Mouse (Mus musculus): ENCODE measurements around the gene Med18.
"Not testable (repeated sequence)": the region's sequence is repeated elsewhere in the genome, so short reads cannot be mapped to it uniquely, and the experiment has no call there.

Med18 gene

GRCm38 (mm10) chr4:132421923-132422782 is 41.6 kb downstream of the Med18 start, which contains the start of gene Phactr4:
Gene Phactr4 (minus strand): TSS chr4:132422489.
- peak; percentile 98 to 99 for DNase-seq (ENCODE audit: inconsistent age in 2 of 2, low spot score in 1 of 2)

- DNase-seq (ENCODE audit: inconsistent age in 2 of 2, low spot score in 1 of 2), result no peak
Measured at GRCm38 (mm10) chr4:132421556-132421922, 42.2 kb downstream of the Med18 start.

GRCm38 (mm10) chr4:132420471-132420870 is 43.2 kb downstream of the Med18 start:
- DNase-seq (ENCODE audit: inconsistent age in 2 of 2, low spot score in 1 of 2), result no peak

GRCm38 (mm10) chr4:132415966-132416365 is 47.8 kb downstream of the Med18 start:
- DNase-seq (ENCODE audit: inconsistent age in 2 of 2, low spot score in 1 of 2), result no peak

- not testable (repeated sequence) for DNase-seq (ENCODE audit: inconsistent age in 2 of 2, low spot score in 1 of 2)
Measured at GRCm38 (mm10) chr4:132413257-132413656, 50.5 kb downstream of the Med18 start.

- peak; percentile 36 to 70 for DNase-seq (ENCODE audit: inconsistent age in 2 of 2, low spot score in 1 of 2)
Measured at GRCm38 (mm10) chr4:132411322-132412094, 52.2 kb downstream of the Med18 start.

GRCm38 (mm10) chr4:132409587-132410229 is 54.0 kb downstream of the Med18 start:
- peak in 1 of 2 experiments; percentile 49 for DNase-seq (ENCODE audit: inconsistent age in 2 of 2, low spot score in 1 of 2)
